Mouse (Mus musculus): Measurements from ENCODE around the gene Hnrnph2.
A peak's percentile ranks its signal among the peaks of the same experiment; 100 is the strongest.

Gene Hnrnph2

DNA sequence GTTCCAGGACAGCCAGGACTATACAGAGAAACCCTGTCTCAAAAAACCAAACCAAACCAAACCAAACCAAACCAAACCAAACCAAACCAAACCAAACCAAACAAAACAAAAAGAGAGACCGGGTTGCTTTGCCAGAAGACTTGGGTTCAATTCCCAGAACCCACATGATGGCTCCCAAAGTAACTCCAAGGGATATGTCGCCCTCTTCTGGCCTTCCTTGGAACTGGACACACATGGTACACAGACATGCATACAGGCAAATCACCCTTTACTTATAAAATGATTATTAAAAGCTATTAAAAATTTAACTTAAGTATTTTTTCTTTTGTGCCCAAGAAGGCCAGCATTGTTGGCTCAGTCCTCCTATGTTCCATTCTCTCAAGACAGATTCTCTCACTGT is 13.3 kb downstream of the Hnrnph2 start:
- DNase-seq = peak; percentile 53

DNA sequence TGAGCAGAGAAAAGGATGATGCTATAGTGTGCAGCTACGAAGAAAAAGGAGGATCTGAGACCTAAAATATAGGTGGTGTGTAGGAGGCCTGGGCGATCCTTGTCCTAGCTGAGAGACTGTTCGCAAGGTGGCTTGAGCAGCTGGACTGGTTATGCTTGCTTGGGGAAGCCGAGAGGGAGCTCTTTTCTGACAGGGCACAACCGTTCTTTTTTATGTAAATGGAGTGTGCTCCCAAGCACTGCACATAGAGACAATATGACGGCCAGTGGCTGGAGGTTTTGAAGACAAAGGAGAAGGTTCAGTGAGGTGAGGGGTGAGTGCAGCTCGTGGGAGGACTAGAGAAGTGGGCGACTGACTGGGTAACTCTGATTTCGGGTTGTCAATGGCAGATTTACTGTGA is 18.7 kb downstream of the Hnrnph2 start:
- no peak for DNase-seq

- DNase-seq = no peak
Observed at GRCm38 (mm10) chrX:134620254-134620865, 19.4 kb downstream of the Hnrnph2 start.

GRCm38 (mm10) chrX:134621685-134622084 is 20.7 kb downstream of the Hnrnph2 start:
- DNase-seq = no peak

DNA sequence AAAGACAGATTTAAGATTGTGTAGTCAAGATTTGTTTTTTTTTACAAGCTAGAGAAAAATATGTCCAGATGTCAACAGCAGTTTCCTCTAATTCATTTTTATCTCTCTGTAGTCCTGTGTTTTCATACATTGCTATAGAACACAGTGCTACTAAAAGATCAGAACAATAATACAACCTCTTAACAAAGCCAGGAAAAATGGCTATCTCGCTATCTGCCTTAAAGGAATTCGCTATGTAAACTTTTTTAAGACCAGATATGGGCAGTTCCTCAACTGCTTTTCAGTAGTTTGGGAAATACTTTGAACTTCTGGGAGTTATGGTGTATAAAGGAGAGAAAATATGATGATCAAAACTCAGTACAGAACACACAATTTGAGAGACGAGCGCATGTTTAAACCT is 22.4 kb downstream of the Hnrnph2 start:
- DNase-seq = no peak

DNA sequence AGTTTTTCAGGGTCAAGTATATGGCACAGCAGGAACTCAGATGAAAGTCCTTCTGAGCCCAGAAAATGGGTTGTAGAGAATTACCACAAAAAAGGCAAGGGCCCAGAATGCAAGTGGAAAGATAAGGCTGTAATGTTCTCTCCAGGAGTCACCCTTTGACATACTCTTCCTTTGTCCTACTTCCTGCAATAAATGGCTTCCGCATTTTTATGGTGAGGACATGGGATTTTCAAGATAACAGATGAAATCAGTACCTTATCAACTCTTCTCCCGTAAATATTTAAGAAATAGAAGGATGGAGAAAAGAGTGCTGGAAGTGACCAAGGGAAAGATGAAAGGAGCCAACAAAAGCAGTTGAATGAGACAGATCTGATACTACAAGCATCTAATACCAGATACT is 27.2 kb downstream of the Hnrnph2 start:
- DNase-seq = no peak

GRCm38 (mm10) chrX:134632710-134633109 is 31.7 kb downstream of the Hnrnph2 start:
- DNase-seq = no peak

GRCm38 (mm10) chrX:134635111-134635510 is 34.1 kb downstream of the Hnrnph2 start:
- DNase-seq = no peak

GRCm38 (mm10) chrX:134635860-134636259 is 34.9 kb downstream of the Hnrnph2 start:
- DNase-seq = no peak

- no peak for DNase-seq
Observed at GRCm38 (mm10) chrX:134641000-134641760, 40.2 kb downstream of the Hnrnph2 start.

- no peak for DNase-seq
Observed at GRCm38 (mm10) chrX:134646338-134646737, 45.4 kb downstream of the Hnrnph2 start.

- DNase-seq = no peak
Observed at GRCm38 (mm10) chrX:134647421-134647820, 46.4 kb downstream of the Hnrnph2 start.

- DNase-seq = peak; percentile 81
Observed at GRCm38 (mm10) chrX:134648031-134648692, 47.2 kb downstream of the Hnrnph2 start.

GRCm38 (mm10) chrX:134652061-134652460 is 51.1 kb downstream of the Hnrnph2 start:
- DNase-seq = no peak
